ENCODE assay signal across 17 mouse cellular contexts in the genomic region with DNA sequence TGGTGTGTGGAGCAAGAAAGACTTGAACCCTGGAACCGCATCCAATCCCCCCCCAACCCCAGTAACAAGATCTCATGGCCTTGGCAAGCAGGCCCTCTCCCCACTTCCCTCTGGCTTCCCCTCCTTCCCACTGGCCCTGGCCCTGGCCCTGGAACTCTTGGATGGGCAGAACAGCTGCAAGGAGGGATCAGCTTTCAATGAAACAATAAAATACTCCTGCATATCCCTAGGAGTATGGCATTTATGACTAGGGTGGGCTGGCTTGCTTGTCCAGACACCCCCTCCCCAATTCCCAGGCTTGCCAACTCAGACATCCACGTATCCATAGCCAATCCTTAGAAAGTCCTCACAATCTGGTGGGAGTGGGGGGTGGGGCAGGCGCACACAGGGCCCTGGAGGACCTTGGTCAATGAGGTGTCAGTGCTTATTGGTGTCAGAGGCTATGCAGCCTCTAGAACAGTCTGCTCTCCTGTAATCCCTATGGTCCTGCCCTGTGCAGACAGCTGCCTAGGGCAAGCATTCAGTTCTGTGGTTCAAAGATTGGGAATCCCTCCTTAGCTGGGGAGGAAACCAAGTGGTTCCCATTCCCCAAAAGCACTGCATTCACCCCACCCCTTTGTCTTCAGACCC.
DNase-seq lines count a peak whose midpoint lies in the region; ATAC-seq and TF ChIP-seq lines count a peak whose summit lies in the region.
"Had no signal": no experiment of that assay in that cellular context is flagged by ENCODE, and none has a peak within 500 bp of the region (broad histone marks: within the 10 kb centered on the region; RNA-seq: fewer than 3 reads in every experiment).

No protein-coding gene starts in this region.

- intact Hi-C loops in gastrocnemius, adult 2 months (cut with DNase I), result loop anchor here (5.0 kb wide), 1 partner anchor 81 kb away; a partner anchor contains a TSS
- intact Hi-C loops in gastrocnemius, postnatal 36 days (cut with DNase I), result no loop called here

- peak; percentile 25; the same call in 1 of the 2 replicates for ATAC-seq in kidney, postnatal 0 days (replicated peaks; ENCODE audit: low FRiP score, low read depth)
- ATAC-seq in embryonic facial prominence, embryonic 11.5 days (replicated peaks; ENCODE audit: insufficient number of reproducible peaks, low FRiP score, low TSS enrichment, low read depth), result no peak
- ATAC-seq in limb, embryonic 13.5 days (ENCODE audit: low FRiP score, low read depth), result peak; percentile 86
- ATAC-seq in megakaryocyte, adult 5-6 weeks (ENCODE audit: poor library complexity, severe bottlenecking), result no peak
- ATAC-seq: activated CD4-positive, CD25-positive, alpha-beta regulatory T cell, adult 4 months had no signal

- H3K4me2 ChIP-seq in kidney, postnatal 0 days (ENCODE audit: low read length), result no peak overlapping the region
- H3K4me2 ChIP-seq in embryonic facial prominence, embryonic 11.5 days (ENCODE audit: low read depth, low read length), result no peak overlapping the region
- 0 out of 2 replicates have a peak overlapping the region, but pooled peaks have one; percentile 0 for H3K4me2 ChIP-seq in limb, embryonic 13.5 days (replicated peaks)
- H3K4me2 ChIP-seq: hindbrain, embryonic 14.5 days; midbrain, embryonic 12.5 days had no signal

- no peaks in the 10 kb centered on the region for H3K9me3 ChIP-seq in kidney, postnatal 0 days (replicated peaks; ENCODE audit: low read length)
- H3K9me3 ChIP-seq in embryonic facial prominence, embryonic 11.5 days (replicated peaks; ENCODE audit: control insufficient read depth, low read length), result no peaks in the 10 kb centered on the region
- no peaks in the 10 kb centered on the region for H3K9me3 ChIP-seq in limb, embryonic 13.5 days
- H3K9me3 ChIP-seq: midbrain, embryonic 12.5 days had no signal

- H3K4me1 ChIP-seq in kidney, postnatal 0 days (replicated peaks; ENCODE audit: insufficient read depth, low read length), result no peaks in the 10 kb centered on the region
- no peaks in the 10 kb centered on the region; the same call in 1 of the 2 replicates for H3K4me1 ChIP-seq in embryonic facial prominence, embryonic 11.5 days (ENCODE audit: control insufficient read depth, insufficient read depth, low read length)
- peaks cover 18% of the 10 kb centered on the region for H3K4me1 ChIP-seq in limb, embryonic 13.5 days
- H3K4me1 ChIP-seq: midbrain, embryonic 12.5 days had no signal

- peak; percentile 57 for DNase-seq in gastrocnemius, adult 2 months
- DNase-seq in gastrocnemius, postnatal 36 days, result no peak
- peak; percentile 67 for DNase-seq in kidney, postnatal 0 days (ENCODE audit: low spot score)
- DNase-seq in kidney, adult 9 months, result no peak
- peak; percentile 12 for DNase-seq in embryonic facial prominence, embryonic 11.5 days (ENCODE audit: low spot score)
- DNase-seq: adrenal gland, postnatal 36 days; heart, adult 2 months; heart, postnatal 10 days; kidney, adult 11 months; spleen, adult 18-20 months; thymus, postnatal 14 days had no signal

- H3K4me3 ChIP-seq in gastrocnemius, adult 2 months, result no peak overlapping the region
- no peak overlapping the region for H3K4me3 ChIP-seq in kidney, postnatal 0 days (replicated peaks; ENCODE audit: low read depth, low read length)
- no peak overlapping the region for H3K4me3 ChIP-seq in embryonic facial prominence, embryonic 11.5 days (ENCODE audit: low read depth, low read length)
- no peak overlapping the region for H3K4me3 ChIP-seq in limb, embryonic 13.5 days
- H3K4me3 ChIP-seq: heart, adult 2 months; left cerebral cortex, adult 2 months; midbrain, embryonic 12.5 days had no signal

- no peak for TF ChIP-seq CTCF in gastrocnemius, adult 2 months (IDR thresholded peaks at IDR 0.05)
- TF ChIP-seq CTCF in kidney, postnatal 0 days (IDR thresholded peaks at IDR 0.05; ENCODE audit: low read depth), result no peak

- no peak overlapping the region for H3K9ac ChIP-seq in kidney, postnatal 0 days (ENCODE audit: low read depth, low read length)
- H3K9ac ChIP-seq in embryonic facial prominence, embryonic 11.5 days (replicated peaks; ENCODE audit: low read length), result no peak overlapping the region
- no peak overlapping the region for H3K9ac ChIP-seq in limb, embryonic 13.5 days
- H3K9ac ChIP-seq: hindbrain, embryonic 14.5 days; midbrain, embryonic 12.5 days had no signal

- 32% methylated on average over 3 of the region's 3 CpGs for WGBS in kidney, postnatal 0 days
- 62% methylated on average over 3 of the region's 3 CpGs for WGBS in embryonic facial prominence, embryonic 11.5 days
- WGBS in limb, embryonic 13.5 days, result 20% methylated on average over 3 of the region's 3 CpGs

- H3K27me3 ChIP-seq in kidney, postnatal 0 days (ENCODE audit: insufficient read depth, low read length), result no peaks in the 10 kb centered on the region
- H3K27me3 ChIP-seq in embryonic facial prominence, embryonic 11.5 days (ENCODE audit: control insufficient read depth, insufficient read depth, low read length), result no peaks in the 10 kb centered on the region
- H3K27me3 ChIP-seq in limb, embryonic 13.5 days, result no peaks in the 10 kb centered on the region
- H3K27me3 ChIP-seq: midbrain, embryonic 12.5 days had no signal

- no peaks in the 10 kb centered on the region for H3K36me3 ChIP-seq in kidney, postnatal 0 days (ENCODE audit: insufficient read depth, low read length)
- no peaks in the 10 kb centered on the region for H3K36me3 ChIP-seq in embryonic facial prominence, embryonic 11.5 days (replicated peaks; ENCODE audit: control insufficient read depth, insufficient read depth, low read depth, low read length)
- no peaks in the 10 kb centered on the region for H3K36me3 ChIP-seq in limb, embryonic 13.5 days
- H3K36me3 ChIP-seq: midbrain, embryonic 12.5 days had no signal

- H3K27ac ChIP-seq in gastrocnemius, adult 2 months, result peak overlapping the region; percentile 28
- no peak overlapping the region for H3K27ac ChIP-seq in kidney, postnatal 0 days
- no peak overlapping the region for H3K27ac ChIP-seq in embryonic facial prominence, embryonic 11.5 days (replicated peaks; ENCODE audit: low read depth, low read length)
- peak overlapping the region; percentile 44 for H3K27ac ChIP-seq in limb, embryonic 13.5 days
- H3K27ac ChIP-seq: heart, adult 2 months; hindbrain, embryonic 14.5 days; left cerebral cortex, adult 2 months; midbrain, embryonic 12.5 days had no signal

Comparison
In these comparisons a context has a peak if more than half of its experiments do, and no peak if none do; other contexts are left out.
1. DNase-seq: peak in gastrocnemius, adult 2 months (single experiment), kidney, postnatal 0 days (single experiment) and embryonic facial prominence, embryonic 11.5 days (single experiment); none in gastrocnemius, postnatal 36 days (0 of 2) and kidney, adult 9 months (single experiment).
2. H3K27ac ChIP-seq: peak in gastrocnemius, adult 2 months (single experiment) and limb, embryonic 13.5 days (single experiment); none in kidney, postnatal 0 days (single experiment) and embryonic facial prominence, embryonic 11.5 days (single experiment).
3. ATAC-seq: peak in kidney, postnatal 0 days (single experiment) and limb, embryonic 13.5 days (single experiment); none in embryonic facial prominence, embryonic 11.5 days (single experiment) and megakaryocyte, adult 5-6 weeks (single experiment).